Mouse (Mus musculus) brain, embryonic 14.5 days (tissue): ENCODE results near the gene Tsr2.
A peak's percentile ranks its signal among the peaks of the same experiment; 100 is the strongest.

Experiments
- CTCF ChIP-seq: fragments of 200-500 bp; IDR thresholded peaks from 2 replicates; pipeline ENCODE4 v1.5.1; 2012; ENCODE audit warnings: inconsistent platforms, mild to moderate bottlenecking, moderate library complexity, borderline replicate concordance; ENCODE audit not compliant: insufficient read depth, insufficient read length; ENCODE audit errors: extremely low read depth
- POLR2A ChIP-seq: fragments of 200-500 bp; IDR thresholded peaks from 2 replicates; pipeline ENCODE4 v1.6.1; 2012; ENCODE audit warnings: mild to moderate bottlenecking, inconsistent platforms, borderline replicate concordance; ENCODE audit not compliant: poor library complexity, insufficient read depth, insufficient read length, severe bottlenecking; ENCODE audit errors: extremely low read depth

- TF ChIP-seq CTCF (peak; percentile 64), POLR2A (no peak)
These were observed 21.1 kb upstream of the Tsr2 start for GRCm38 (mm10) chrX:151117432-151117831.
